Mouse (Mus musculus) C2C12 (cell line): ENCODE data around the gene Cntnap2. TPM values are rescaled to one million over a fixed set of nuclear protein-coding genes. Genes with fewer than 3 reads are reported as not detected.

Source experiments
- H3K27me3 ChIP-seq: one replicate; pipeline ENCODE4 v1.6.1; 2011; ENCODE audit not compliant: control insufficient read depth, insufficient read depth, insufficient read length
- H3K36me3 ChIP-seq: one replicate; pipeline ENCODE4 v1.6.1; 2011; ENCODE audit not compliant: control insufficient read depth, insufficient read depth
- H3K4me3 ChIP-seq: one replicate; pipeline ENCODE4 v1.5.1; 2011; ENCODE audit warnings: mild to moderate bottlenecking, control low read depth; ENCODE audit not compliant: poor library complexity, insufficient read depth, severe bottlenecking
- H3K79me2 ChIP-seq: one replicate; pipeline ENCODE4 v1.6.1; 2011; ENCODE audit not compliant: control insufficient read depth, insufficient read depth
- H3K79me3 ChIP-seq: one replicate; pipeline ENCODE4 v1.6.1; 2011; ENCODE audit warnings: low read depth, control low read depth
- H3ac ChIP-seq: one replicate; pipeline ENCODE3; 2011; ENCODE audit warnings: low read depth; ENCODE audit not compliant: control insufficient read depth, insufficient read length
- CEBPB ChIP-seq: IDR thresholded peaks from one replicate; pipeline ENCODE4 v1.6.1; 2011; ENCODE audit warnings: low read depth, mild to moderate bottlenecking, control low read depth, moderate library complexity
- CTCF ChIP-seq: IDR thresholded peaks from one replicate; pipeline ENCODE4 v1.5.1; 2011; ENCODE audit not compliant: control insufficient read depth, insufficient read depth, insufficient read length
- FOSL1 ChIP-seq: IDR thresholded peaks from one replicate; pipeline ENCODE4 v1.8.0; 2011; ENCODE audit warnings: mild to moderate bottlenecking, low read length; ENCODE audit not compliant: poor library complexity, insufficient read depth, severe bottlenecking
- MAX ChIP-seq: IDR thresholded peaks from one replicate; pipeline ENCODE4 v1.6.1; 2011; ENCODE audit warnings: mild to moderate bottlenecking, control low read depth
- MYOD1 ChIP-seq: IDR thresholded peaks from one replicate; pipeline ENCODE4 v1.6.1; 2011; ENCODE audit warnings: low read depth; ENCODE audit not compliant: control insufficient read depth, insufficient read length
- MYOG ChIP-seq: IDR thresholded peaks from one replicate; pipeline ENCODE4 v1.6.1; 2011; ENCODE audit not compliant: control insufficient read depth, insufficient read length; ENCODE audit errors: extremely low read depth
- USF1 ChIP-seq: IDR thresholded peaks from one replicate; pipeline ENCODE4 v1.6.1; 2011; ENCODE audit warnings: low read depth, mild to moderate bottlenecking, control low read depth, moderate library complexity
- polyA plus RNA-seq: library from polyadenylated mRNA; unstranded; fragments of >200 nt; fragmentation: generic; extraction: Trizol; gene quantifications from one replicate; pipeline ENCODE4 v1.2.1, GENCODE M21; 2012; ENCODE audit warnings: missing spikeins

Gene Cntnap2
- polyA plus RNA-seq, 1 experiment = 0.02 TPM

DNA sequence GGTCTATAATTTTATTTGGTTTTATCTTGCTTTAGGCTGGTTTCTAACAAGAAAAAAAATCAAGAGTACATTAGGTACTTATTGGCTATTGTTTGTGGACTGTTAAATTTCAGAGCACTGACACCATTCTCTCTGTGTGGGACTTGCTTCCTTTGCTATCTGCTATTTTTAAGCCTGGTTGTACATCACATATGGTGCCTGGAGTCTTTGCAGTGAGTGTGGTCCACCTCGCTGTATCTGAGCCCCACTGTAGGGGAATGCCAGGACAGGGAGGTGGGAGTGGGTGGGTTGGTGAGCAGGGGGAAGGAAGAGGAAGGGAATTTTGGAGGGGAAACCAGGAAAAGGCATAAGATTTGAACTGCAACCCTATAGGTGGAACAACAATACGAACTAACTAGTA is 1504.3 kb downstream of the Cntnap2 start:
- no peaks in the 10 kb centered on the region for H3K36me3 ChIP-seq
- H3K27me3 ChIP-seq = no peaks in the 10 kb centered on the region
- no peak overlapping the region for H3K4me3 ChIP-seq
- H3K79me3 ChIP-seq = no peaks in the 10 kb centered on the region
- no peak overlapping the region for H3ac ChIP-seq
- no peaks in the 10 kb centered on the region for H3K79me2 ChIP-seq
- no peak for TF ChIP-seq CTCF
- no peak for TF ChIP-seq MYOD1

DNA sequence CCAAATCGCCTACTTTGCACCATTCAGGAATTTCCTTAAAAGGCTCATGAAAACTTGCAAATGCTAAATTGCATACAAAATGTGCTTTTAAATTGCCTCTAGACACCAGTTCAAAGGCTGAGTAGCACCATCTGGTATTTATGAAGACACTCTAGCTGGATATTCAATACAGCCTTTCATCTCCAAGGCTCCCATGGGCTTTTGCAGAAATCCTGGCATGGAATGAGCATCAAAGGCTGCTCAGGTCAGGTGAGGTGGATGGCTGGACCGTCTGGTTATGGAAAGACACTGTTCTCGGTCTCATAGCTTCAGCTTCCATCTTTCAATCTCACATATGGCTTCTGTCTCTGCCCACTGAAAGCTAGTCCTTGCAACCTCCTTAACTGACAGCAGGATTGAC is 1515.9 kb downstream of the Cntnap2 start:
- Histone ChIP-seq H3K79me3 (no peaks in the 10 kb centered on the region), H3K79me2 (no peaks in the 10 kb centered on the region), H3K27me3 (no peaks in the 10 kb centered on the region), H3K4me3 (no peak overlapping the region), H3K36me3 (no peaks in the 10 kb centered on the region), H3ac (no peak overlapping the region)
- TF ChIP-seq MAX = no peak
- no peak for TF ChIP-seq CEBPB
- TF ChIP-seq MYOD1 = no peak
- TF ChIP-seq CTCF = no peak
- no peak for TF ChIP-seq MYOG
- TF ChIP-seq FOSL1 = no peak

DNA sequence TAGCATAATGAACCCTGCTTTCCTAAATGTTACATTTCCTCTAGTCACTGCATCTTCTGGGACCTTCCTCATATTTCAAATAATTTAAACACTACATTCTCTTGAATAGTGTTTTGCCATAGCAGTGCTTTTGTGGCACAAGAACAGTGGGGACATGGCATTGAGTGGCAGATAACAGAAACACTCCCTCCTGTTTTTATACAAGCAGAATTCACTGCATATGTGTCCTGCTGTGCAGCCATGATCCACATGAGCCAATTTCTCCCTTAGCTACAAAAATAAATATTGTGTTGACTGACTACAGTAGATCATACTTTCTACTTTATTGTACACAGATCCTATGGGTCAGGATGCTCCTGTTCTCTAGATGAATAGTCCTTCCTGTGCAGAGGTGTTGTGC is 1553.2 kb downstream of the Cntnap2 start:
- Histone ChIP-seq H3K36me3 (no peaks in the 10 kb centered on the region), H3K4me3 (no peak overlapping the region), H3ac (no peak overlapping the region), H3K79me3 (no peaks in the 10 kb centered on the region), H3K27me3 (no peaks in the 10 kb centered on the region), H3K79me2 (no peaks in the 10 kb centered on the region)
- TF ChIP-seq CTCF (no peak), USF1 (no peak), MAX (no peak), FOSL1 (no peak), CEBPB (no peak), MYOD1 (no peak), MYOG (no peak)

DNA sequence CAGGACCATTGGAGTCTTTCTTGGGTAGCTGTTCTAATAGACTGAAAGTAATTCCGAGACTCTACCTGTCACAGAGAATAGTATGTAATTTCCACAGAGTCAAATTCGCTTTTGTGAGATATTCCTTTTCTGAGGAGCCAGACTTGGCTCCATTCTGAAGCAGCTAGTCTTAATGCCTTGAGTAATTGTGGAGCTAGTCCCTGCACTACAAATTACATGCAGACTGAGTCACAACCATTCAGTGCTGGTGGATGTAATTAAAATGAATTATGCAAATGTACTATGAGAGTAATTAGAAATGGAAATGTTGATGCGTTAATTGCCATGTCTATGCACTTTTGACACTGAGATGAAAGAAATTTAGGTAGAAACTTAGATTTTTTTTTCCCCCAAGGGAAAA is 1553.7 kb downstream of the Cntnap2 start:
- Histone ChIP-seq H3K27me3 (no peaks in the 10 kb centered on the region), H3K36me3 (no peaks in the 10 kb centered on the region), H3K4me3 (no peak overlapping the region), H3ac (no peak overlapping the region), H3K79me3 (no peaks in the 10 kb centered on the region), H3K79me2 (no peaks in the 10 kb centered on the region)
- no peak for TF ChIP-seq CEBPB
- TF ChIP-seq MAX = no peak
- TF ChIP-seq CTCF = no peak
- no peak for TF ChIP-seq MYOD1
- no peak for TF ChIP-seq FOSL1
- no peak for TF ChIP-seq MYOG
- no peak for TF ChIP-seq USF1

DNA sequence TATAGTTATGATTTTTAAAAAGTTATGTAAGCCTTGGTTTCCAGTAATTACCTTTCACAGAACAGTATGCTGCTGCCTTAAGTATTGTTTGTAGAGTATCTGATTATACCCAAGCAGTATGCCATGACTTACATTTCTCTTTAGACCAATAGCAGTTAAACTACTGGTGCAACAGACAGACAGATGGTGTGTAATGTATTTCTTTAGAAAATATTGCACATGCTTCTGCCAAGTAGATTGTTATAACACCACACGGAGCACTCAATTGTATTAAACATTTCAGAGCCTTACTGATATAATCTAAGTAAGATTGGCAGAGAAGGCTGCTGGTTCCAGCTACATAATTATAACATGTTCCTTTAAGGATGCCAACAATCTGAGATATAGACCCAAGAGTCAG is 1609.9 kb downstream of the Cntnap2 start:
- Histone ChIP-seq H3K79me3 (no peaks in the 10 kb centered on the region), H3K4me3 (no peak overlapping the region), H3K79me2 (no peaks in the 10 kb centered on the region), H3K36me3 (no peaks in the 10 kb centered on the region), H3ac (no peak overlapping the region), H3K27me3 (no peaks in the 10 kb centered on the region)
- TF ChIP-seq CEBPB (no peak), FOSL1 (no peak), MYOD1 (no peak)

DNA sequence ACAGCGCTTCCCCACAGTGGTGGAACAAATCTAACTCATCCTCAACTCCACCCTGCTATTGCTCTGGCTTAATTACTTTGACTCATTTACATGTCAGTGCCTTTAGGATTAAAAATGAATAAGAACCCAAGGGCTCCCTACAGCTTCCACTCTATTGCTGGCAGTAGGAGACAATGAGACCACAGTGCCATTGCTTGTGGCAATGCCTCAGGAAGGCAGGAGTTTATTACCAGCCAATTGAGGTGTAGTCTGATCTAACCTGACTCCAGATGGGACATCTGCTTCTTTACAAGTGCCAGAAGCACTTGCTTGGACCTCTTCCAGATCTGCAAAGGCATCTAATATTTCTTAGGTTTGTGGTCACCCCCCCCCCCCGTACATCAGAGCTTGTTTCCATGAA is 1615.9 kb downstream of the Cntnap2 start:
- no peak for TF ChIP-seq USF1
- TF ChIP-seq CTCF = no peak
- TF ChIP-seq FOSL1 = no peak
- TF ChIP-seq MYOG = no peak
- TF ChIP-seq MYOD1 = no peak
- TF ChIP-seq MAX = no peak
- TF ChIP-seq CEBPB = no peak
- H3K79me3 ChIP-seq = no peaks in the 10 kb centered on the region
- H3ac ChIP-seq = no peak overlapping the region
- H3K27me3 ChIP-seq = no peaks in the 10 kb centered on the region
- no peaks in the 10 kb centered on the region for H3K36me3 ChIP-seq
- H3K4me3 ChIP-seq = no peak overlapping the region
- H3K79me2 ChIP-seq = no peaks in the 10 kb centered on the region

DNA sequence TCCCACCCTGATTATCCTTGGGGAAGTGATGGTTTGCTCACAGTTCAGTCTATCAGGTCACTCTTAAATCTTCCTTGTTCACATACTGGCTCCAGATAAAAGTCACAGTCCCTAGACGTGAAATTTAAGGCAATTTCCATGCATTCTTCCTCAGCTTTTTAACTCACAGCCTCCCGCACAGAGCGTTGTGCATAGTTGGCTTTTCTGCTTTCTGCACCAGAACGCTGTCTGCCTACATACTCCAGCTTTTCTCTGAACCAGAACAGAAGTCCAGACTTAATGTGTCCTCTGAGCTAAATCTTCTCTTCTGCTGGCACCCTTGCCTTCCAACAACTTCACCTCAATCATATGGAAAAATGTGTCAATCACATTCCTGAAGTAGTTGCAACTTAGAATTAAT is 1616.5 kb downstream of the Cntnap2 start:
- TF ChIP-seq CTCF (no peak), MAX (no peak), MYOD1 (no peak), MYOG (no peak), CEBPB (no peak), FOSL1 (no peak), USF1 (no peak)
- no peaks in the 10 kb centered on the region for H3K79me2 ChIP-seq
- no peaks in the 10 kb centered on the region for H3K36me3 ChIP-seq
- H3K4me3 ChIP-seq = no peak overlapping the region
- H3K79me3 ChIP-seq = no peaks in the 10 kb centered on the region
- H3ac ChIP-seq = no peak overlapping the region
- H3K27me3 ChIP-seq = no peaks in the 10 kb centered on the region
